Mouse (Mus musculus): ENCODE measurements around the gene Olfr49.

The Olfr49 gene

GRCm38 (mm10) chr14:54284839-54285238 is at the start of gene Olfr49:
Olfr49 (minus strand) TSS chr14:54284939.
- DNase-seq (ENCODE audit: low spot score in 2 of 2) = no peak

- DNase-seq (ENCODE audit: low spot score in 2 of 2) = no peak
These were observed 48.9 kb upstream of the Olfr49 start for GRCm38 (mm10) chr14:54333452-54334189.

- no peak for DNase-seq (ENCODE audit: low spot score in 2 of 2)
These were observed 47.7 kb upstream of the Olfr49 start for GRCm38 (mm10) chr14:54332176-54333074.

GRCm38 (mm10) chr14:54331178-54331577 is 46.4 kb upstream of the Olfr49 start:
- DNase-seq (ENCODE audit: low spot score in 2 of 2) = no peak

GRCm38 (mm10) chr14:54329201-54329600 is 44.5 kb upstream of the Olfr49 start:
- DNase-seq (ENCODE audit: low spot score in 2 of 2) = no peak

GRCm38 (mm10) chr14:54328548-54328947 is 43.8 kb upstream of the Olfr49 start:
- DNase-seq (ENCODE audit: low spot score in 2 of 2) = no peak

- no peak for DNase-seq (ENCODE audit: low spot score in 2 of 2)
These were observed 39.7 kb upstream of the Olfr49 start for GRCm38 (mm10) chr14:54324486-54324885.

- no peak for DNase-seq (ENCODE audit: low spot score in 2 of 2)
These were observed 37.0 kb upstream of the Olfr49 start for GRCm38 (mm10) chr14:54321556-54322376.

GRCm38 (mm10) chr14:54311763-54312162 is 27.0 kb upstream of the Olfr49 start:
- DNase-seq (ENCODE audit: low spot score in 2 of 2) = no peak

GRCm38 (mm10) chr14:54300676-54301075 is 15.9 kb upstream of the Olfr49 start:
- no peak for DNase-seq (ENCODE audit: low spot score in 2 of 2)

GRCm38 (mm10) chr14:54300136-54300535 is 15.4 kb upstream of the Olfr49 start:
- DNase-seq (ENCODE audit: low spot score in 2 of 2) = no peak

GRCm38 (mm10) chr14:54276446-54276845 is 8.3 kb downstream of the Olfr49 start:
- DNase-seq (ENCODE audit: low spot score in 2 of 2) = no peak

GRCm38 (mm10) chr14:54272696-54273095 is 12.0 kb downstream of the Olfr49 start:
- no peak for DNase-seq (ENCODE audit: low spot score in 2 of 2)

GRCm38 (mm10) chr14:54271976-54272606 is 12.6 kb downstream of the Olfr49 start:
- no peak for DNase-seq (ENCODE audit: low spot score in 2 of 2)

- no peak for DNase-seq (ENCODE audit: low spot score in 2 of 2)
These were observed 14.3 kb downstream of the Olfr49 start for GRCm38 (mm10) chr14:54270413-54270812.

GRCm38 (mm10) chr14:54269566-54269965 is 15.2 kb downstream of the Olfr49 start:
- no peak for DNase-seq (ENCODE audit: low spot score in 2 of 2)

GRCm38 (mm10) chr14:54267966-54268365 is 16.8 kb downstream of the Olfr49 start:
- no peak for DNase-seq (ENCODE audit: low spot score in 2 of 2)

- DNase-seq (ENCODE audit: low spot score in 2 of 2) = no peak
These were observed 18.8 kb downstream of the Olfr49 start for GRCm38 (mm10) chr14:54265951-54266350.

GRCm38 (mm10) chr14:54265093-54265492 is 19.6 kb downstream of the Olfr49 start:
- no peak for DNase-seq (ENCODE audit: low spot score in 2 of 2)

GRCm38 (mm10) chr14:54264231-54264630 is 20.5 kb downstream of the Olfr49 start:
- no peak for DNase-seq (ENCODE audit: low spot score in 2 of 2)

- DNase-seq (ENCODE audit: low spot score in 2 of 2) = no peak
These were observed 21.6 kb downstream of the Olfr49 start for GRCm38 (mm10) chr14:54263099-54263498.
